Mouse (Mus musculus) stomach, postnatal 0 days (tissue): ENCODE measurements at regions not wholly inside any gene's neighbourhood (a gene's known extent, or its start where the extent isn't known, plus 50 kb on each side); places are given as distances from the start of the nearest gene placed in this dataset.

Experiments
- CTCF ChIP-seq: IDR thresholded peaks from 2 replicates; pipeline ENCODE4 v1.5.1; 2016; ENCODE audit warnings: antibody characterized with exemption, low read depth, mild to moderate bottlenecking, moderate library complexity
- EP300 ChIP-seq: optimal IDR thresholded peaks from 2 replicates; pipeline ENCODE3; 2016; ENCODE audit warnings: antibody characterized with exemption

- no peak for TF ChIP-seq CTCF
- no peak for TF ChIP-seq EP300
These were observed 365.1 kb downstream of the Bcor start for GRCm38 (mm10) chrX:11795010-11795409.
